Mouse (Mus musculus) heart, adult 2 months (tissue): ENCODE measurements around the gene Vps33b.

Experiments
- EP300 ChIP-seq: fragments of 200-500 bp; IDR thresholded peaks from 2 replicates; pipeline ENCODE4 v1.6.1; 2011; ENCODE audit warnings: low read depth, low read length, control low read depth; ENCODE audit not compliant: insufficient read depth
- POLR2A ChIP-seq: fragments of 200-500 bp; IDR thresholded peaks from 2 replicates; pipeline ENCODE4 v1.6.1; 2011; ENCODE audit warnings: mild to moderate bottlenecking, low read depth, low read length, control low read depth; ENCODE audit not compliant: insufficient read depth

DNA sequence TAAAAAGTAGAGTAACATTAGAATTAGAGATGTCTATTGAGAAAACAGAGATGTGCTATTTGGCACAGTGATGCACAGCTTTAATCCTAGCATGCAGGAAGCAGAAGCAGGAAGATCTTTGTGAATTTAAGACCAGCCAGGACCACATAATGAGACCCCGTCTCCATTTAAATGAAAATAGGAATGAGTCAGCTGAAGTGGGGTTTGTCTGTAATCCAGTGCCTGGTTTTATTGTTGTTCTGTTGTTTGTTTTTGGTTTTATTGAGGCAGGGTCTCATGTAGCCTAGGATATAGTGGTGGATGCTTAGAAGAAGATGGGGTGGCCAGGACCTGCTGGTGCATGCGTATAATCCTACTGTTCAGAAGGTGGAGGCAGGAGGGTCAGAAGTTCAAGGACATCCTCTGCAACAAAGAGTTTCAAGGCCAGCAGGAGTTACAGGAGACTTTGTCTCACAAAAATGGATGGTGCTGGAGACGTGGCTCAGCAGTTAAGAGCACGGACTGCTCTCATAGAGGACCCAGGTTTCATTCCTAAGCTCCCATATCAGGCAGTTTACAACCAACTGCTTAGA, 48.2 kb upstream of the Vps33b start:
- TF ChIP-seq EP300 = no peak
- TF ChIP-seq POLR2A = no peak
